Mouse (Mus musculus): ENCODE results near the gene Ripply2.
"Not testable (repeated sequence)": the region's sequence is repeated elsewhere in the genome, so short reads cannot be mapped to it uniquely, and the experiment has no call there.

Ripply2 gene

DNA sequence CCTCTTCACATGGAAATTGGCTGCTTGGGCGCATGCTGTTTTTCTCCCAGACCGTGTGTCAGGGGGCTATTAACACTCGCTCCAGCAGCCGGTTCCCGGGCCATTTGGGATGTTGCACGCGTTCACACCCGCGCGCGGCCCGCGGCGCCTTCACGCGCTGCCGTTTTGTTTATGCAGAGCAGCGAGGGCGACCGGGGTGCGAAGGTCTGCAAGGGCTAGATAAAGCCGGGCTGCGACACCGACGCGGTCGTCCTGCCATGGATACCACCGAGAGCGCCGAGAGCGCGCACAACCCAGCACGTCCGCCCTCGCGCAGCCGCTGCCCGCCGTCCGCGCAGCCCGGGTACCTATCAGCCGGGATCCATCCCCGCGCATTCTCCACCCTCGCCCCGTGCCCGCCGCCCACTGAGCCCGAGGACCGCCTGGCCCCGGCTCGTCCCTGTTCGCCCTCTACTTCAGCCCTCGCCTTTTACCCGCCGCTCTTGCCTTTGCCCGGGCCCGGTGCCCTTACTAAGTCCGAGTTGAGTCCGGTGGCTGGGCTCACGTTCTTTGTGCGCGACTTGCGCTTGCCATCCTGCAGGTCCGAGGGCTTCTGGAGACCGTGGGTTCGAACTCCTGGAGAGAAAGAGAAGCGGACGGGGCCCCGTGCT is at the start of gene Ripply2:
TSS of gene Ripply2 (plus strand) at position 250 of the 650 bp plus-strand sequence.
- DNase-seq (ENCODE audit: low spot score) = peak; percentile 54

DNA sequence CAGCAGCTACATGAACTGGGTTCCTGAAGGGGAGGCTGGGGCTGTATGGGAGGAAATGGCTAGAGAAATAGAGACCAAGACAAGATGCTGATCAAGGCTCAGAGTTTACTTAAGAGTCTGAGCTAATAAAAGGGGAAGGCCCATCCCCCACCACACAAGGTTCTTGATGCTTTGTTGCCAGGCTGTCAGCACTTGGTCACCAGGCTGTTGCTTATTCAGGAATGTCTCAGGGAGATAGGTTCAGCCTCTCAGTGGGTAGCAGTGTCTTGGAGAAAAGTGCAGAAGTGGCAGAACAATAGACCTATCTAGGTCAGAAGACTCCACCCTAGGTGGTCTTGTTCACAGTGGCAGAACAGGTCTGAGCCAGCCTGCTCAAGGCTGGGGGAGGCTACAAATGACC is 42.9 kb upstream of the Ripply2 start:
- not testable (repeated sequence) for DNase-seq (ENCODE audit: low spot score)

DNA sequence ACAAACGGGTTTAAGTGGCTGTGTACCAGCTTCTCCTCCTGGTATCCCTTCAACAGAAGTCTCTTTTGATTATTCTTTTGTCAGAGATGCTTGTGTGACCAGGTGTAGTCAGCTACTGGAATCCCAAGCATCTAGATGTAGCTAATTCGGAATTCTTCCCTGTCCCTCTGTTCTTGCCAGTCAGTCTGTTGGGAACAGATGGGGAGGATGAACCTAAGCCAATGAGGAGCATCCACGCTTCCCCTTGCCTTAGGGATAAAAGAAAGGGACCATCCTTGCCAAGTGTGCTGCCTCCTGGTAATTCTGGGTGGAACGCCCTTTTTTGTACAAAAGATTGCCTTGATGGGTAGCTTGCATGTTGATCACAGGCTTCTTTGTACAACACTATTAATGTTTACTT is 41.8 kb upstream of the Ripply2 start:
- DNase-seq (ENCODE audit: low spot score) = peak; percentile 15

DNA sequence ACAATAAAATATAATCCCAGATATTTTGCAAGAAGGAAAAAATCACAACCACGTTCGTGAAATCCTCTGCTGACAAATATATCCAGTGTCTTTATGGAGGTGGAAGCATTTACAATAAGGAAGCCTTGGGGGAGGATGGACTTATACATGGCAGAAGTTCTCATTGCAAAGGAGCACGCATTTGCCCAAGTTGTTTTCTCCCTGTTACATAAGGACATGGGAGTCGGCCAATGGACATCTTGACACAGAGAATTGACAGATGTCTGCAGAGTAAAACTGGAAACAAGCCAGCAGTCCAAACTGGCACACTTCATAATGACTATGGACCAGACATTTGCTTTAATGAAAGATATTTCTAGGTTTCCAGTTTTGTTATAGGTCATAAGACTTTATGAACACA is 38.4 kb upstream of the Ripply2 start:
- peak; percentile 37 for DNase-seq (ENCODE audit: low spot score)

DNA sequence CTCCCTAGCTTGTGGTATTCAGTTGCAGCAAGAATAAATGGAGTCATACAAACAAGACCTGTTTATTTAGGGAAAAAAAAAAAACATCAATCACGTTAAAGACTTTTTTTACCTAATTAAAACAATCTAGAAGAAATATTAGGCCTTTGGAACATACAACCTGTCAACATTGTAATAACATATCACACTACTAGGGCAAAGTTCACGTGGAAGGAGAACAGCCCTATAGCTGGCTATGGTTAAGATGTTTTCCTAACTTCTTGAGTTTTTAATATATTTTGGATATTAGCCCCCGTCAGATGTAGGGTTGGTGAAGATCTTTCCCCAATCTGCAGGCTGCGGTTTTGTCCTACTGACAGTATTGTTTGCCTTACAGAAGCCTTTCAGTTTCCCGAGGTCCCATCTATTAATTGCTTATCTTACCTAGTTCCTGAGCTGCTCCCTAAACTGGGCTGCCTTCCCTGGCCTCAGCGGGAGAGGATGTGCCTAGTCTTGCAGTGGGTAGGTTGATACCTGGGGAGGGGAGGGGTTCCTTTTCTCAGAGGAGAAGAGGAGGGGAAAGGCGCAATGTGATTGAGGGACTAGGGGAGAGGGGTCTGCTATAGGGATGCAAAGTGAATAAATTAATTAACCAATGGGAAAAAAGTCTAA is 37.0 kb upstream of the Ripply2 start:
- no peak for DNase-seq (ENCODE audit: low spot score)

DNA sequence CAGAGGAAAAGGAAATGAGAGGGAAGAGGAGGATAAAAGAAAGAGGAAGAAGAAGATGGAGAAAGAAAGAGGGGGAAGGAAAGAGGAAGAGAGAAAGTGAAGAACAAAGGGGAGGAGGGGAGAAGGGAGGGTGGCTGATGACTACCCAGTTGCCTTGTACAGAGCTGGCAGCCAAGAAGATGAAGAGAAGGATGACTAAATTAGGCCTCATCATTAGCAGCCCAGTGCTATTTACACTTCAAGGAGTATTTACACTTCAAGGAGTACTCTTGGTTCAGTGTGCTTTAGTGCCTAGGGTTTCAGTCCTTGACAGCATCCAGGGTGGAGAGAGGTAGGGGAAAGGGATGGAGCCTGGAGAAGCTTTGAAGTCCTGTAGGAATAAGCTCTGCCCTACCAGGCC is 35.3 kb upstream of the Ripply2 start:
- DNase-seq (ENCODE audit: low spot score) = no peak

DNA sequence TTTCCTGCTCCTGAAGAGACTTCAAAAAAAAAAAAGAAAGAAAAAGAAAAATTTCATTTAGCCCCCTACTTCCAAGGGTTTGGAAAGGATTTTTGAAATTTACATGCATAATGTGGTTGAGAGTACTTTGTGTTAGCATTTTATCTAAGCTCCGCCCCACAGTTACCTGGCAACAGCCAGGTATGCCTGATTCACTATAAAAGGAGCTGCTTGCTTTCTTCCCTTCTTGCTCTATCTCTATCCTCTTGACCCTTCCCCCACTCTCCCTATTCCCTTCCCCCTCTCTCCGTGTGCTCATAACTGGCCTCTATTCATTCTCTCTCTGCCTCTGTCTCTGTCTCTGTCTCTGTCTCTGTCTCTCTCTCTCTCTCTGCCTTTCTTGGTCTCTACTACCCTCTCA is 34.4 kb upstream of the Ripply2 start:
- DNase-seq (ENCODE audit: low spot score) = no peak

DNA sequence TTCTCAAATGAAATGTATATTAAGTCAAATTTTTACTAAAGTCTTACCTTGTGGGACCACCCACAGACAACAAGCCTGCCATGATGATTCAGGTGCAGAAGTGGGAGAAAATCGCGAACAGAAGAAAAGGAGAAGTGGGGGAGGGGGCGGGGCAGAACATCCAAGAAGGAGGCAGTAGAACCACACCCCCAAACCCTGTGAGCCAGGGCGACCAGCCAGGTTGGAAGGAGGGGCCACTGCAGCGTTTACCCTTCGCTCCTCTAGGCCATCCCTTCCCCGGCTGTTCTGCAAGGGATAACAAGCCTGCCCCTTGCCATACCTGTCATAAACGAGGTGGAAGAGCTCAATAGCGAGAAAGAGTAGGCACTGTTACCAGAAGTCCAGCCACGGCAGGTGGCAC is 33.8 kb upstream of the Ripply2 start:
- DNase-seq (ENCODE audit: low spot score) = no peak

DNA sequence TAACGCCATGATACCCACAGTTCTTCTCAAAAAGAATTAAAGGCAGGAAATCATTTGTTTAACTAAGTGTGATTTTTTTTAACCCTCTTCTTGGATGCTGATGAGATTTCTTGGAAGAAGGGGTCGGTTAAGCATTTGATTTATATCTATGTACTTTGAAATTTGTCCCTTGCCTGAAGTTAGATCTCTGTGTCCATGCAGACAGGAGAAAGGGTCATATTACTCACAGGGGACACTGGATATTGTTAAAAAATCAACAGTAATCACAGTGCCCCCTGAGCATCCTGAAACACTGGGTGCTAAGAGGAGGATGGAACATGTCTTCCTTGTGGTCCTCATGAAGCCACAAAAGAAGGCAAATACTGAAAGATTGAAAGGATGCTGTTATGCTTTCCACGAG is 30.8 kb upstream of the Ripply2 start:
- DNase-seq (ENCODE audit: low spot score) = no peak

DNA sequence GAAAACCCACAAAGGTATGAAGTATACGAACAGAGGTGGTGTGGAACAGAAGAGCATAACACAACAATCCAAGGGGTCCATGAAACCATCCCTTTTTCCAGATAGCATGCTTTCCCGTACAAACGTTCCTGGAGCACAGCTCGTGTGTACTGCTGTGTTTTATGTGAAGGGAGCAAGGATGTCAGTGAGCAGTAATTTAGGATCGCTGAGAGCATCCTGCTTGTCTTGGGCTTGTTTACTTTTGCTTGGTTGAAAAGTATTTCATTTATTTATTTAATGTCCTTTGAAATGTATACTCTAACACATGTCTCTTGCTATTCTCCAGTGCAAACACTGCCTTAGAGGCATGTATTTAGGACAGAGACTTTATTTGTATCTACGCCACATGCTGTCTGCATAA is 30.2 kb upstream of the Ripply2 start:
- no peak for DNase-seq (ENCODE audit: low spot score)

DNA sequence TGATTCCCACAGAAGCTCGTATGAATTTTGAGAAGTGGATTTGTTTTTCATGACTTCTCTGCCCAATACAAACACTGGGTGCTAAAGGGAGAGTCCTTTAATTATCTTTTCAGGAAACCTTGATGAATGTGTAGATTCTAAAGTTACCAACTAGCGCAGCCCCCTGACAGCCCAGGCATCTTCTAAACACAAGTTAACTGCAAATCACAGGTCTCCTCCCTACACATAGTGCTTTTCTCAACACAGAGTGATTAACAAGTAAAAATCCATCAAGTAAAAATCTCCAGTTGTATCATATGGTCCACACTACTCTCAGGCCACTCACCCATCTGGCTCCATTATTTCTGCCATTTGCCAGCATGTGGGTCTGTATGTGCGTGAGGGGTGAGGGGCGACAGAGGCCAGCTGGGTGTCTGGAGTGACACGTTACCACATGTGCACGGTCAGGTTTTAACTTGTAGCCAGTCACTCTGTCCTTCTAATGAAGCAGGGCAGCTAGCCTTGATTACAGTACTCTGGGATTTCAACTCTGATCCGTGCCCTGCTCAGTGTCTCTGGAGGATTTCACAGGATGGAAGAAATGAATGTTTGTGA is 28.5 kb upstream of the Ripply2 start:
- DNase-seq (ENCODE audit: low spot score) = no peak

DNA sequence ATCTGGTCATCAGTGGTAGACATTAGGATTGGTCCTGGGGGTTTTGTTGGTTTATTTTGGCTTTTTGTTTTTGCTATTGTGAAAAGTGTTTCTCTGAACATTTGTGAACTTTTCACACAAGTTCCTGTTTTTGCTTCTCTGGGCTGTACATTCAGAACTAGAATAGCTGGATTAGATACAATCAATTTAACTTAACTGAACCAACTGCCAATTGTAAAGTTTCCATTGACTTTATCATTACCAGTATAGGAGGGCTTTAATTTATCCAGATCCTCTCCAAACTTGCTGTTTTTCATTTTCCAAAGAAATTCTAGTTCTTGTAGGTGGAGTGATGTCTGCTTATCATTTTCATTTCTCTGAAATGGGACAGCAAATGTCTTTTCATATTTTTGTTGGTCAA is 25.5 kb upstream of the Ripply2 start:
- DNase-seq (ENCODE audit: low spot score) = no peak

DNA sequence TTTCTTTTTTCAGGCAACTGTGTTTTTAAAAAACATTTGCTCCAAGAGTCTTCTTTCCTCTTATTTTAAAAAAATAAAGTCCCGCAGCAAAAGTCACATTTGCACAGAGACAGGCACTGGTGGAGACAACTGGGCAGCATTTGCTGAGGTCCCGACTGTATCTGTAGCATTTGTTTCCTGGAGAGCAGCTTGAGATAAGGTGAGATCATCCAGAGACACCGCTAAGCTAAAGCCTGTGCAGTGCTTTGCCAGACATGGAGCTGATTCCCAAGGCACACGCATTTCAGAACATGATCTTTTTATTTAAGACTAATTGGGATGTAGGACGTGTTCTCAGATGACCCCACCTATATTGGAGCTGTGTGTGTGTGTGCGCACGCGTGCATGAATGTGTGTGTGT is 23.6 kb upstream of the Ripply2 start:
- DNase-seq (ENCODE audit: low spot score) = no peak

DNA sequence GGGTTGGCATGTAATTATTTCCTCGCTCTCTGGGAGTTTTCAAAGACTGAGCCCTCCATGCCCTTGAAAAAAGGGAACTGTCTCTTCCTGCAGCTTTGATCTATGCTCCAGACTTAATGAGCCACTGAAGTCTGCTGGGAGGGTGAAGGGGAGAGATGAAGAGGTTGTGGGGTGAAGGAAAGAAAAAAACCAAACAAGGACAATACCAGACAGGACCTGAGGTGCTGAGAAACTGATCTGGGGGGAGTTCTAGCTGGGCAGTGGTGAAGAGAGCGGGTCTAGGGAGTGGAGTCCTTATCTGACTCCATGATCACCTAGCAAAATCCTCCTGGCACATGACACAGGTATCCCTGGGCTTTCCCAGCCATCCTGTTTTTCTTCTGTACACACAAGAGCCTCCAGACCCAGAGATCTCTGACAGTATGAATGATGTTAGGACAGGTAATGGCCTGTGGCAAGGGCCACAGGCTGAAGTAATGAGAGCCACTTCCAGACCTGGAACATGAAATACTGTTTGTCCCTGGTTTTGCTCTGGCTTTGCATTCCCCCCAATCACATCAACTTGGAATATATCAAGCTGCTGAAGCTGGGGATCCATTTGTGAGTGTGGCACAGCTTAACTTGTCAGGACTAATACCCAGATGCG is 18.2 kb upstream of the Ripply2 start:
- DNase-seq (ENCODE audit: low spot score) = no peak

DNA sequence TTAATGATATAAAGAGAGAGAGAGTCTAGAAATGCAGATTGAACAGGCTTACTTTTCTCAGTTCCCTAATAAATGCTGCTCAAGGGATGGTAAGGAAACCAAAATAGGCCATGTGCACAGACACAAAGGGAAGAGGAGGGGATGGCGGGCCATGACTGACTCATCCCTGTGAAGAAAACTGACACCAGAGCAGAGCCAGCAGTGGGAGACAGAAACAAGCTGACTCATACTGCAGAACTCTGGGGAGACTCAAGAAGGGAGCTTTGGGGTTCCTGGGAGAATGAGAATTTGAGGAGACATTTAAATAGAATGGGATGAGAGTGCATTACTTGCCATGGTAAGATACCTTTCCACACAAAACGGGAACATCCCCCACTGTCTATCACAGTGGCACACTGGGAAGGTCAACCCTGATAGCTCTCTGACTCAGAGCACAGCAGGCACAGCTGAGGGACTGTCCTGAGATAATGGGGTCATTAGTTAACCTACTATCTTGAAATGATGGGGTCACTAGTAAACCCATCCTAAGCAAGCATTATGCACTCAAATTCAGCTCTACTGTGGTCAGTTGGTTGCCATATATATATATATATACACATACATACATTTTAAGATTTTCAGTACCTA is 15.3 kb upstream of the Ripply2 start:
- DNase-seq (ENCODE audit: low spot score) = peak; percentile 22

DNA sequence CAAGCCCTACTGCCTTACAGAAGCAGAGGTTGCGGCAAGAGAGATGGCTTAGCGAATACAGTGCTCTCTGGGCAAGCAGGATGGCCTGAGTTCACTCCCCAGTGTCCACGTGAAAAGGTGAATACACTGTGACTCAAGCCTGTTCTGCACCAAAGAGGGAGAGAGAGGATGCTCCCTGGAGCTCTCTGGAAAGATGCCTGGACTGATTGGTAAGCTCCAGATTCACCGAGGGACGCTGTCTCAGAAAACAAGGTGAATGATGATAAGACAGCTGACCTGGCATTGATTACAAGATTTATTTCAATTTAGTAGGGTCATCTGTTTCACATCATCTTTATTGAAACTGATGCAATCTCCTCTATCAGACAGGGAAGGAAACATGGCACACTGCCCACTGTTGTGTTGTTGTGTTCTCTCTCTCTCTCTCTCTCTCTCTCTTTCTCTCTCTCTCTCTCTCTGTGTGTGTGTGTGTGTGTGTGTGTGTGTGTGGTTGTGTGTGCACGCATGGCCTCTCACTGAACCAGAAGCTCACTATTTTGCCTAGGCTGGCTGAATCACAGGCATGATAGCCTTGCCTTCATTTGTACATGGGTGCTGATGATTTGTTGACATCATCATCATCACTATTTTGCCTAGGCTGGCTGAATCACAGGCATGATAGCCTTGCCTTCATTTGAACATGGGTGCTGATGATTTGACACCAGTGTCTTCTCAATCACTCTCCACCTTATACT is 10.5 kb upstream of the Ripply2 start:
- no peak for DNase-seq (ENCODE audit: low spot score)

DNA sequence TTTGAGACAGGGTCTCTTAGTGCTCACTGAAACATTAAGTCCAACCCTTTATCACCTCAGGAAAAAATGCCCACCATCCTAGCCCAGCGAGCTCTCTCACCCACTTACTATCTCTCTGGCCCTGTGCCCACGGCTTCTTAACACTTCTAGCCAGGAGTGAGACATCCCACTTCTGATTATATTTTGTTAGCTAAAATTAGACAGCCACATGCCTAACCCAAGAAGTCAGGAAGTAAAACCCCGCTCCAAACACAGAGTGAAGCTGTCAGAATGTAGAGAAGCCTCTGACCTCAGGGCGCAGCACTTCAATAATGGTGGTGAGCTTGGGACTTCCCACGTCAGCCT is 9.9 kb upstream of the Ripply2 start:
- no peak for DNase-seq (ENCODE audit: low spot score)

DNA sequence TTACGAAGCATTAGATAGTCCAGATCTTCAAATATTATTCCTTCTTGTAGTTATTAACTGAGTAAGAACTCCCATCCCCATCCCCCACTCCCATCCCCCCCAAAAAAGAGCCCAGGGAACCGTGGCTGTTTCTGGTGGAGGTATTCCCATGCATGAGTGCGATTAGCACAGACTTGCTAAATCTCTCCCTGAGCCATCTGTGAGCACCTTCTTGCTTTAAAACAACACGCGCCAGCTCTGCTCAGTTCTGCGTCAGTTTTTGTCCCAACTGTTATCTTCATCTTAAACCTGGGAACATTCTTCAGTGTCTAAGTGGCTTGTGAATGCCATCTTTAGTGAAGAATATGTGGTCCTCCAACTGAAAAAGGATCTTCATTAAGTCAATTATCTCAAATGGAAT is 6.8 kb upstream of the Ripply2 start:
- no peak for DNase-seq (ENCODE audit: low spot score)

DNA sequence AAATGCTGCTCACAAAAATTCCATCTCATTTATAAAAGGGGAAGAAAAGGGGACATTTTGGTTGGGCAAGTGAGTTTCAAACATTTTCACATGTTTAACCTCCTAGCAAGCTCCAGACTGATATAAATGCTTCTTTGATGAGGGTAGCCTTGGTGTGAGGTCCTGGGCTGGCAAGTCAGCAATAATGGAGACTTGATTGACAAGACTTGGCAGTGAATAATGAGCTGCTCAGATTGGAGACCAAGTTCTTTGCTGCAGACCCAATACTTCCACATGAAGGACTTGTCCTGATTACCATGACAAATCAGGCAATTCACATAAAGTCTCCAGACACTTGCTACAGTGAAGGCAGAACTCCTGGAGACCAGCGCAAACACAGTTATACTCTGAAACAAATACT is 6.4 kb upstream of the Ripply2 start:
- no peak for DNase-seq (ENCODE audit: low spot score)

DNA sequence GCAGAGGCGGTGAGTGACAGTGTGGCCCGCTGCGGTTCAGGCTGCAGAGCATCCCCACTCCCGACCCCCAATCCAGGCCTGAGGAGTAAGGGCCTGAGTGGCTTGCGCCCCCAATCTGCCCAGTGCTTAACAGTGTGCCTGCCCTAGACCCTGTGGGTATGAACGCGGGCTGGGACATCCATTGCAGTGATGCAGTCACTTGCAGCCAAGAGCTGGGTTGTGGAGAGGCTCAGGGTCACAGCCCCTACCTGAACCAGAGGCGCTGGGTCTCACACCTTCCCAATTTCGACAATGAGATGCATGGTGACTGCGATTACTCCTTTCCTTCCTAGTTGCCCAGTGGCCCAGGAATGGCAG is 579 bp downstream of the Ripply2 start:
- no peak for DNase-seq (ENCODE audit: low spot score)

DNA sequence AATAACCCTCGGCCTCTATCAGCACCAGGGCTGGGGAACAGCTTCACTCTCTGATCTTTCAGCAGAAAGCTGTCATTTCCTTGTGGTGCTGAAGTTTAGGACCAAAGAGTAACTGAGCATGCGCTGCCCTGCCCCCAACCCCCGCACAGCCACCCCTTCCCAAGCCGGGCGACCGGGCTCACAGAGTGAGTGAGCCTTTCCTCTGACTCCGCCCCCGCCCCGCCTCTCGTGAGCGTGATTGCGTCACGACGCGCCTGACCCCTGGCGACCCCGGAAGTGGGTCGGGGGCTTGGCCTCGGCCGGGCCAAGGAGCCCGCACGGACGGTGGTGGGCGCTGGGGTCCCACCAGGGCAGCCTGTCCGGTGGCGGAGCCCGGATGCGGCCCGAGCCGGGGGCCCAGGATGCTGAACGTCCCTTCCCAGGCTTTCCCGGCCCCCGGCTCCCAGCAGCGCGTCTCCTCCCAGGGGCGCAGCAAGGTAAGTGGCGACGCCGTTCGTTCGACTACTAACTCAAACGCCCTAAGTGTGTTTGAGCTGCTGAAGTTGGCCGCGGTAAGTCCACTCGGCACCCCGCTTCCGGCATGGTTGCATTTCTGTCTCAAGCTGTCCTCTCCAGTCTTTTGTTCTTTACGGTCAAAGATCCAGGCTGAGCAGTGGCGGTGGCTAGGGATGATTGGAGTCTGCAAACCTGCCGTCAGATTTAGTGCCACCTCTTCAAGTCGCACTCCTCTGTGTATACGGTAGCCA is 6.6 kb downstream of the Ripply2 start, which contains the start of gene Cyb5r4:
TSS of gene Cyb5r4 (plus strand) at position 237 of the 746 bp plus-strand sequence.
- peak; percentile 96 for DNase-seq (ENCODE audit: low spot score)

Measured in layer of hippocampus, adult 11-12 months (tissue).